Mouse (Mus musculus): ENCODE results near the gene Gng12. TPM values are rescaled to one million over a fixed set of nuclear protein-coding genes. Genes with fewer than 3 reads are reported as not detected.
"Not testable (repeated sequence)": the region's sequence is repeated elsewhere in the genome, so short reads cannot be mapped to it uniquely, and the experiment has no call there.

Gng12 gene
- 34.7 and 36.7 TPM in 2 replicates for polyA plus RNA-seq (2014; fragmentation: Nextera tagmentation; extraction: Ambion mirVana)

GRCm38 (mm10) chr6:66896119-66896920 is at the start of gene Gng12:
TSS of gene Gng12 (plus strand) at chr6:66896397.
- Histone ChIP-seq H3K4me1 (ENCODE audit: control insufficient read depth, insufficient read depth, low read length) (peaks cover 7% of the 10 kb centered on the region), H3K4me3 (replicated peaks; ENCODE audit: low read depth, low read length) (peak within 1 kb of the TSS; percentile 75), H3K36me3 (ENCODE audit: control insufficient read depth, insufficient read depth, low read length) (no peaks in the 10 kb centered on the region), H3K27me3 (ENCODE audit: control insufficient read depth, insufficient read depth, low read length) (peaks cover 9% of the 10 kb centered on the region; the same call in 1 of the 2 replicates), H3K27ac (replicated peaks; ENCODE audit: low read depth, low read length) (no peak within 1 kb of the TSS), H3K9ac (replicated peaks; ENCODE audit: low read length) (peak within 1 kb of the TSS; percentile 68), H3K4me2 (ENCODE audit: low read length) (peak within 1 kb of the TSS; percentile 92), H3K9me3 (ENCODE audit: control insufficient read depth, low read length) (no peaks in the 10 kb centered on the region)
- DNase-seq = peak; percentile 76
- ATAC-seq (ENCODE audit: low FRiP score, low TSS enrichment) = peak; percentile 89
- WGBS = under 1% methylated on average over 96 of the region's 98 CpGs

- no peak overlapping the region for H3K4me3 ChIP-seq (replicated peaks; ENCODE audit: low read depth, low read length)
- 48% methylated on average over 4 of the region's 4 CpGs for WGBS
- no peak for DNase-seq
Observed at GRCm38 (mm10) chr6:66848936-66849335, 47.3 kb upstream of the Gng12 start.

GRCm38 (mm10) chr6:66856236-66856635 is 40.0 kb upstream of the Gng12 start:
- no peaks in the 10 kb centered on the region for H3K4me1 ChIP-seq (ENCODE audit: control insufficient read depth, insufficient read depth, low read length)
- DNase-seq = no peak
- H3K27ac ChIP-seq (replicated peaks; ENCODE audit: low read depth, low read length) = no peak overlapping the region
- H3K9ac ChIP-seq (replicated peaks; ENCODE audit: low read length) = no peak overlapping the region
- H3K27me3 ChIP-seq (ENCODE audit: control insufficient read depth, insufficient read depth, low read length) = no peaks in the 10 kb centered on the region
- no peak for ATAC-seq (ENCODE audit: low FRiP score, low TSS enrichment)
- no peaks in the 10 kb centered on the region for H3K9me3 ChIP-seq (ENCODE audit: control insufficient read depth, low read length)
- no peak overlapping the region for H3K4me2 ChIP-seq (ENCODE audit: low read length)
- no peaks in the 10 kb centered on the region for H3K36me3 ChIP-seq (ENCODE audit: control insufficient read depth, insufficient read depth, low read length)
- H3K4me3 ChIP-seq (replicated peaks; ENCODE audit: low read depth, low read length) = no peak overlapping the region

More at GRCm38 (mm10) chr6:66848936-66849335, 47.3 kb upstream of the Gng12 start:
- Histone ChIP-seq H3K4me1 (ENCODE audit: control insufficient read depth, insufficient read depth, low read length) (no peaks in the 10 kb centered on the region), H3K9me3 (ENCODE audit: control insufficient read depth, low read length) (no peaks in the 10 kb centered on the region), H3K36me3 (ENCODE audit: control insufficient read depth, insufficient read depth, low read length) (no peaks in the 10 kb centered on the region), H3K4me2 (ENCODE audit: low read length) (no peak overlapping the region), H3K27ac (replicated peaks; ENCODE audit: low read depth, low read length) (no peak overlapping the region), H3K9ac (replicated peaks; ENCODE audit: low read length) (no peak overlapping the region), H3K27me3 (ENCODE audit: control insufficient read depth, insufficient read depth, low read length) (no peaks in the 10 kb centered on the region)
- ATAC-seq (ENCODE audit: low FRiP score, low TSS enrichment) = no peak

GRCm38 (mm10) chr6:66858356-66858755 is 37.8 kb upstream of the Gng12 start:
- H3K27me3 ChIP-seq (ENCODE audit: control insufficient read depth, insufficient read depth, low read length) = no peaks in the 10 kb centered on the region
- H3K27ac ChIP-seq (replicated peaks; ENCODE audit: low read depth, low read length) = no peak overlapping the region
- H3K9me3 ChIP-seq (ENCODE audit: control insufficient read depth, low read length) = no peaks in the 10 kb centered on the region
- DNase-seq = no peak
- no peak overlapping the region for H3K9ac ChIP-seq (replicated peaks; ENCODE audit: low read length)
- H3K36me3 ChIP-seq (ENCODE audit: control insufficient read depth, insufficient read depth, low read length) = no peaks in the 10 kb centered on the region
- no peak overlapping the region for H3K4me2 ChIP-seq (ENCODE audit: low read length)
- H3K4me1 ChIP-seq (ENCODE audit: control insufficient read depth, insufficient read depth, low read length) = no peaks in the 10 kb centered on the region
- no peak overlapping the region for H3K4me3 ChIP-seq (replicated peaks; ENCODE audit: low read depth, low read length)
- WGBS = 84% methylated on average over 1 of the region's 1 CpGs
- no peak for ATAC-seq (ENCODE audit: low FRiP score, low TSS enrichment)

- no peak overlapping the region for H3K27ac ChIP-seq (replicated peaks; ENCODE audit: low read depth, low read length)
- H3K9me3 ChIP-seq (ENCODE audit: control insufficient read depth, low read length) = no peaks in the 10 kb centered on the region
- H3K27me3 ChIP-seq (ENCODE audit: control insufficient read depth, insufficient read depth, low read length) = no peaks in the 10 kb centered on the region
- no peak overlapping the region for H3K4me2 ChIP-seq (ENCODE audit: low read length)
- DNase-seq (no peak), ATAC-seq (ENCODE audit: low FRiP score, low TSS enrichment) (no peak)
- H3K36me3 ChIP-seq (ENCODE audit: control insufficient read depth, insufficient read depth, low read length) = no peaks in the 10 kb centered on the region
- no peak overlapping the region for H3K9ac ChIP-seq (replicated peaks; ENCODE audit: low read length)
- H3K4me3 ChIP-seq (replicated peaks; ENCODE audit: low read depth, low read length) = no peak overlapping the region
- no peaks in the 10 kb centered on the region for H3K4me1 ChIP-seq (ENCODE audit: control insufficient read depth, insufficient read depth, low read length)
Observed at GRCm38 (mm10) chr6:66859391-66859790, 36.8 kb upstream of the Gng12 start.

- Histone ChIP-seq H3K9ac (replicated peaks; ENCODE audit: low read length) (no peak overlapping the region), H3K4me1 (ENCODE audit: control insufficient read depth, insufficient read depth, low read length) (no peaks in the 10 kb centered on the region), H3K4me2 (ENCODE audit: low read length) (no peak overlapping the region), H3K9me3 (ENCODE audit: control insufficient read depth, low read length) (no peaks in the 10 kb centered on the region), H3K36me3 (ENCODE audit: control insufficient read depth, insufficient read depth, low read length) (no peaks in the 10 kb centered on the region), H3K27ac (replicated peaks; ENCODE audit: low read depth, low read length) (no peak overlapping the region), H3K4me3 (replicated peaks; ENCODE audit: low read depth, low read length) (no peak overlapping the region), H3K27me3 (ENCODE audit: control insufficient read depth, insufficient read depth, low read length) (no peaks in the 10 kb centered on the region)
- DNase-seq = no peak
- no peak for ATAC-seq (ENCODE audit: low FRiP score, low TSS enrichment)
- WGBS = 73% methylated on average over 2 of the region's 2 CpGs
Observed at GRCm38 (mm10) chr6:66864463-66864862, 31.7 kb upstream of the Gng12 start.

- no peak overlapping the region for H3K27ac ChIP-seq (replicated peaks; ENCODE audit: low read depth, low read length)
- H3K4me1 ChIP-seq (ENCODE audit: control insufficient read depth, insufficient read depth, low read length) = no peaks in the 10 kb centered on the region
- no peak for ATAC-seq (ENCODE audit: low FRiP score, low TSS enrichment)
- no peak overlapping the region for H3K4me2 ChIP-seq (ENCODE audit: low read length)
- WGBS = 94% methylated on average over 1 of the region's 1 CpGs
- no peak overlapping the region for H3K9ac ChIP-seq (replicated peaks; ENCODE audit: low read length)
- H3K9me3 ChIP-seq (ENCODE audit: control insufficient read depth, low read length) = no peaks in the 10 kb centered on the region
- H3K4me3 ChIP-seq (replicated peaks; ENCODE audit: low read depth, low read length) = no peak overlapping the region
- no peaks in the 10 kb centered on the region for H3K36me3 ChIP-seq (ENCODE audit: control insufficient read depth, insufficient read depth, low read length)
- no peaks in the 10 kb centered on the region for H3K27me3 ChIP-seq (ENCODE audit: control insufficient read depth, insufficient read depth, low read length)
- no peak for DNase-seq
Observed at GRCm38 (mm10) chr6:66866295-66866694, 29.9 kb upstream of the Gng12 start.

- H3K4me3 ChIP-seq (replicated peaks; ENCODE audit: low read depth, low read length); DNase-seq; H3K4me1 ChIP-seq (ENCODE audit: control insufficient read depth, insufficient read depth, low read length); H3K27ac ChIP-seq (replicated peaks; ENCODE audit: low read depth, low read length); ATAC-seq (ENCODE audit: low FRiP score, low TSS enrichment); H3K27me3 ChIP-seq (ENCODE audit: control insufficient read depth, insufficient read depth, low read length); H3K9me3 ChIP-seq (ENCODE audit: control insufficient read depth, low read length); H3K9ac ChIP-seq (replicated peaks; ENCODE audit: low read length); H3K4me2 ChIP-seq (ENCODE audit: low read length); H3K36me3 ChIP-seq (ENCODE audit: control insufficient read depth, insufficient read depth, low read length): not testable (repeated sequence)
- 92% methylated on average over 11 of the region's 13 CpGs for WGBS
Observed at GRCm38 (mm10) chr6:66877048-66877447, 19.1 kb upstream of the Gng12 start.
